Mouse (Mus musculus): ENCODE results near the gene Notch4.
A peak's percentile ranks its signal among the peaks of the same experiment; 100 is the strongest.

Gene Notch4

DNA sequence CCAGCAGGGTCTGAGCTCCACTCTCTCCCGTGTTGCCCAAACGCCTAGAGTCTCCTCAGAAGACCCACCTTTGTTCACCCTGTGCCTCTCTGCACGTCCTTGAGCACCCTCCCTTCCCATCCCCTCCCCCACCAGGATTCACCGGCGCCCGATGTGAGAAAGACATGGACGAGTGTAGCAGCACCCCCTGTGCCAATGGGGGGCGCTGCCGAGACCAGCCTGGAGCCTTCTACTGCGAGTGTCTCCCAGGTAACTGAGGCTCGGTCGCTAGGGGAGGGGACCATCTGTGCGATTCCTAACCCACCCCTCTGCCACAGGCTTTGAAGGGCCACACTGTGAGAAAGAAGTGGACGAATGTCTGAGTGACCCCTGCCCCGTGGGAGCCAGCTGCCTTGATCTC lies 8.3 kb downstream of the Notch4 start:
- DNase-seq: no peak

DNA sequence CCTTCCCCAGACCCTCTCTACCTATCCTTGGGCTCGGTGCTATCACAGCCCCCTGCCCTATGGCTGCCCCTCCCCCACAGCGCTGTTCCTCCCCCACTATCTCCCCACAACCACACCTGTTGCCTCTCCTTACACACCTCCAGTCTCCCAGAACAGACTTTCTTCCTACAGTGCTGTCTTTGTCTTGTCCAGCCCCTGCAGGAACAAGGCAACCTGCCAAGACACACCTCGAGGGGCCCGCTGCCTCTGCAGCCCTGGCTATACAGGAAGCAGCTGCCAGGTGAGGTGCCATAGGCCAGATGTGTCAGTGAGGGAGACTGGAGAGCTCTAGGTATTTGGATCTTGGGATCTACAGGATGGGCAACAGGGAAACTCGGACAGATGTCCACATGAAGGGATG lies 12.5 kb downstream of the Notch4 start:
- DNase-seq: no peak

DNA sequence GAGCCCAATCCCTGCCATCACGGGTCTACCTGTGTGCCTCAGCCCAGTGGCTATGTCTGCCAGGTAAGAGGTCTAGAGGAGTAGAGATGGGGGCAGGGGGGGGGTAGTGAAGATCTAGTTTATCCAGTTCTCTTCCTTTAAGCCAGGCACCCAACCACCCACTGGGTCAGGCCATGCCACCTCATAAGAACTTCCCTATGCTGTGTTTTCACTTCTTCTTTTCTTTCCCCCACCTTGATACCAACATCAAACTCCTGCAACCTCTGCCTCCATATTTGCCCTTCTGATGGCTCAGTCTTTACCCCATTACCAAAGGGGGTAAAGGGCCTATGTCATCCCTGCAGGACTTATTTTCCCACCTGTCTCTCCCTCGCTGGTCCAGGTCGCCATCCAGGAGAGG lies 14.0 kb downstream of the Notch4 start:
- DNase-seq: no peak

DNA sequence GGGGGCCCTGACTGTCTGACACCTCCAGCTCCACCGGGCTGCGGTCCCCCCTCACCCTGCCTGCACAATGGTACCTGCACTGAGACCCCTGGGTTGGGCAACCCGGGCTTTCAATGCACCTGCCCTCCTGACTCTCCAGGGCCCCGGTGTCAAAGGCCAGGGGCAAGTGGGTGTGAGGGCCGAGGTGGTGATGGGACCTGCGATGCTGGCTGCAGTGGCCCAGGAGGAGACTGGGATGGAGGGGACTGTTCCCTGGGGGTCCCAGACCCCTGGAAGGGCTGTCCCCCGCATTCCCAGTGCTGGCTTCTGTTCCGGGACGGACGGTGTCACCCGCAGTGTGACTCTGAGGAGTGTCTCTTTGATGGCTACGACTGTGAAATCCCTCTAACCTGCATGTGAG lies 18.5 kb downstream of the Notch4 start:
- no peak for DNase-seq

DNA sequence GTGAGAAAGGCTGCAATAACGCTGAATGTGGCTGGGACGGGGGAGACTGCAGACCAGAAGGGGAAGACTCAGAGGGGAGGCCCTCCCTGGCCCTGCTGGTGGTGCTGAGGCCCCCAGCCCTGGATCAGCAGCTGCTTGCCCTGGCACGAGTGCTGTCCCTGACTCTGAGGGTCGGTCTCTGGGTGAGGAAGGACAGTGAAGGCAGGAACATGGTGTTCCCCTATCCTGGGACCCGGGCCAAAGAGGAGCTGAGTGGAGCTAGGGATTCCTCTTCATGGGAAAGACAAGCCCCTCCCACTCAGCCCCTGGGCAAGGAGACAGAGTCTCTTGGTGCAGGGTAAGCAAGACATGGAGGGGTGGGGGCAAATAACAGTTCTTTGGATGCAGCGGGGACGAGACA lies 19.3 kb downstream of the Notch4 start:
- DNase-seq: no peak

DNA sequence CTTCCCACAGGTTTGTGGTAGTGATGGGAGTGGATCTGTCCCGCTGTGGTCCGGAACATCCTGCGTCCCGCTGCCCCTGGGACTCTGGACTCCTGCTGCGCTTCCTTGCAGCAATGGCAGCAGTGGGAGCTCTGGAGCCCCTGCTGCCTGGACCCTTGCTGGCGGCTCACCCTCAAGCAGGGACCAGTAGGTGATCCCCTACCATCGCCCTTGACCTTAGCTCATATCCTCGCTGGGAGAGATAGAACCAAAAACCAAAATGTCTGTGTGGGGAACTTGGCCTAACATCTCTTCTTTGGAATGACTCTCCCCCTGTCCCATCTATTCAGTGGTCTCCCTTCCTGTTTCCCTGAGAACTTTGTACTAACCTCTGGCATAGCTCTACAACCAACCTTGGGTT lies 19.8 kb downstream of the Notch4 start:
- no peak for DNase-seq

DNA sequence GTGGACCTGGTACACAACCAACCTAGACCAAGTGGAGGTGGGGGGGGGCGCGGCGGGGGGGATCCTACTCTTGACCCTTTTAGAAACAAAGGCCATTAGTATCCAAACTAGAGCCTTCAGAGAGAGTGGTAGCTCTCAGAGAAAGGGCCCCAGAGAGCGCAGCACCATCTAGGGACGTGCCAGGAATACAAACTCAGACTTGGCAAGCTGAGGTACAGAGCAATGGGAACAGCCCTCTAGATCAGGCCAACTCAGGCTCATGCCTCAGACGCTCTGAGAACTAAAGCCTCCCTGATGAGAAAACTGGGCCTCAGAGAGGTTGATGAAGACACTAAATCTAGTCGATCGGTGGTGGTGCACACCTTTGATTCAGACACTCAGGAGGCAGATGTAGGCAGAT lies 21.1 kb downstream of the Notch4 start:
- DNase-seq: no peak

DNA sequence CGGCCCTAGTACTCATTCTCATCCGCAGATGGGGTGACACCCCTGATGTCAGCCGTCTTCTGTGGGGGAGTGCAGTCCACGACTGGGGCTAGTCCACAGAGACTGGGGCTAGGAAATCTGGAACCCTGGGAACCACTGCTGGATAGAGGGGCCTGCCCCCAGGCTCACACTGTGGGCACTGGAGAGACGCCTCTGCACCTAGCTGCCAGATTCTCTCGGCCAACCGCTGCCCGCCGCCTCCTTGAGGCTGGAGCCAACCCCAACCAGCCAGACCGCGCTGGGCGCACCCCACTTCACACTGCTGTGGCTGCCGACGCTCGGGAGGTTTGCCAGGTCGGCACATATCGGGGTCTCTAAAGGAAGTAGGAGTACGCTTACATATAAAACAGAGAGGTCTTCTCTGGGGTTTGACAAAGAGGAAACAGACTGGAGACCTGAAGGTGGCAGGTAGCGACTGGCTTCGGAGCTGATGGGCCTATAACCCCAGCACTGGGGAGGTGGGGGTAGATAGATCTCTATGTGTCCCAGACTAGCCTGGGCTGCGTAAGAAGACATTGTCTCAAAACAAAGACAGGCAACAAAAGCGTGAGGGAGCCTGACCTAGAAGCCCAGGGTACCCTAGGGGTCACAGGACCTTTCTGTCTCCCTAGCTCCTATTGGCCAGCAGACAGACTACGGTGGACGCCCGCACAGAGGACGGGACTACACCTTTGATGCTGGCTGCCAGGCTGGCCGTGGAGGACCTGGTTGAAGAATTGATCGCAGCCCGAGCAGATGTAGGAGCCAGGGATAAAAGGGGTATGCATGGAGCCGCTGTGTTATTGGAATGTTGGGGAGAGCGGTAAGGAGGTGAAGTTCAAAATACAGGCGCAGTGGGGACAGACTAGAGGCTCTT lies 22.1 kb downstream of the Notch4 start:
- DNase-seq: no peak

DNA sequence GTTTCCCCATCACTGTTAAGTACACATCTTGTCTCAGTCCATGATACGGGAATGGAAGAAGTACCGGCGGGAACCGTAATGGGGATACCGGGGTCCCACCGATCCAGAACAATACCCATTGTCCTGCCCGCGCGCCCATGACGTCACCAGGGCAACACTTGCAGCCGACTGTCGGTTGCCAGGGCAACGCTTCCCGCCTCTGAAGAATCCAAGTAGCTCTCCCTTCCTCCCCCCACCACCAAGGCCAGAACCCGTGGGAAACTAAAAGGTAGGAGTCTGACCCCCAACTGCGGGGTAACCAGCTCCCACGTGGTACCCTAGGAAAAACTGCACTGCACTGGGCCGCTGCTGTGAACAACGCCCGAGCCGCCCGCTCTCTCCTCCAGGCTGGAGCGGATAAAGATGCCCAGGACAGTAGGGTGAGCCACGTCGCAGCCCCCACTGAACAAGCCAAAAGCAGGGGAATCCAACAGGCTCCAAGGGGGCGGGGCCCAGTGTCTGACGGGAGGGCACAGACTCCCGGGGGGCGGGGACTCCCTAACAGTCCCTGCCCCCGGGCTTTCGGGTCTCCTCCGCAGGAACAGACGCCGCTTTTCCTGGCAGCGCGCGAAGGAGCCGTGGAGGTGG lies 22.8 kb downstream of the Notch4 start:
- DNase-seq: peak; percentile 61 to 89

DNA sequence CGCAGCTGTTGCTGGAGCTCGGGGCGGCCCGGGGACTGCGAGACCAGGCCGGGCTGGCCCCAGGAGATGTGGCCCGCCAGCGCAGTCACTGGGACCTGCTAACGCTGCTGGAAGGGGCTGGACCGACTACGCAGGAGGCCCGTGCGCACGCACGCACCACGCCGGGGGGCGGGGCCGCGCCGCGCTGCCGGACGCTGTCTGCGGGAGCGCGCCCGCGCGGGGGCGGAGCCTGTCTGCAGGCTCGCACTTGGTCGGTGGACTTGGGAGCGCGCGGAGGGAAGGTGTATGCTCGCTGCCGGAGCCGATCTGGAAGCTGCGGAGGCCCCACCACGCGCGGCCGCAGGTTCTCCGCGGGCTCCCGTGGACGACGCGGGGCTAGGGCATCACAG lies 23.3 kb downstream of the Notch4 start:
- DNase-seq: peak; percentile 95 to 96

DNA sequence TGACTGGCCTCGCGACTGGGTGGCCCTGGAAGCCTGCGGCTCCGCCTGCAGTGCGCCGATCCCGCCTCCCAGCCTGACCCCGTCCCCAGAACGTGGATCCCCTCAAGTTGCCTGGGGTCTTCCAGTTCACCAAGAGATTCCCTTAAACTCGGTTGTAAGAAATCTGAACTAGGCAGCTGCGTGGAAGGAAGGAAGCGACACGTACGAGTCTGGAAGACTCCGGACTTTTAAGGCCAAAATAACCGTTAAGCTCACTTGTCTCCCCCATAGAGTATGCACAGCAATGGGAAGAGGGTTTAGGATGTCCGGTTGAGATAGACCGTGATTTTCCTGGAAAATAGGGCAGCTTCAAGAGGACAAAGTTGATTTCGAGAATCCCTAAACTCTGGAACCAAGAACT lies 23.7 kb downstream of the Notch4 start:
- DNase-seq: no peak

DNA sequence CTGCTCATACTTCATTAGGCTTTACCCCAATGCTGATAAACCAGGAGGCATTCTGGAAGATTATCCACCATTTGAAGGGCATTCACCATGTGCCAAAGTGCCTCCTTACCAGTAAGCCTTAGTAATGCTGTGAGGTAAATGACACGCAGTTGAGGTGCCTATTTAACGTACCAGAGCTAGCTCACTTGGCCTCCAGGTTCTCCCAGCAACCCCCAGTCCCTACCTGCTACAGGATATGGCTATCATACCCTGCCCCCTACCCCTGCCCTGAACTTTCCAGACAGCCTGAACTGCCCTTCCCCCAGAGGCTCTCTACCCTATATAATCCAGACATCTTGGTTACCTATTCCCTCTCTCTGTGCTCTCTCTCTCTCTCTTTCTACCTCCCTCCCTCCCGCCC lies 24.7 kb downstream of the Notch4 start:
- DNase-seq: no peak

DNA sequence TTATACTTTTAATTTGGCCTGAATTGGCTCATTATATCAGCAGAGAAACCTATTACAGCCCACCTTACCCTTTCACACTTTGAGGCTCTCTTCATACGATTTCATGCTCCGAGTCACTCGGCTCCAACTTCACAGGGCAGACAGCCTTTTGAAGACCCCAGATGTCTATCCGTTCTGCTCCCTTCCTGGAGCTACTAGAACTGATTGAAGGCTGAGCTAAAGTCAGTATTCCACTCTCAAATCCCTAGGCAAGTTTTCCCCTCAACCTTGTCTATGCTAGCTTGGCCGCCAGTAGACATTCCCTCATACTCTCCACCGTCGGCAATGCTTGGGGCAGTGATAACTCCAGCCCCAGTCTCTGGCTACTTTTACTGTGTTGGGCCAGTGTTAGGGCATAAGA lies 25.1 kb downstream of the Notch4 start:
- DNase-seq: no peak

DNA sequence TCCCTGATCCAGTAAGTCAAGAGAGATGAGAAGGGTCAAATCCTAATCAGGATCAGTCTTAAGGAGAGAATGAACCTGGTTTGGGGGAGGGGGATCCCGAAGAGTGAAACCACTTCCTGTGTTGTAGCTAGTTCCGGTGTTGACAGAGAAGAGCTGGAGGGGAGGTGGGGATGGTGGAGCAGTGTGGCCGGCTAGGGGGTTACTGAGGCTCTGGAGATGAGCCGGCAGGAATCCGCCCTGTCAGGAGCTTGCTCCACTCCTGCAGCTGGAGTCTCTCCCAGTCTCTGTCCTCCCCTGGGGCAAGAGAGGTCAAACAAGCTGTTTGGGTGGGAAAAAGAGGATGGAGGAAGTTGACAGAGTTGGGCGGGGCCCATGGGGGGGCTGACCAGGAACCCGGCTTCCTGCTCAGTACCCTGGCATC lies 25.6 kb downstream of the Notch4 start, which contains the start of gene Gpsm3:
Gene Gpsm3, plus strand, starts transcription at position 126 of the 421 bp plus-strand sequence.
- DNase-seq: peak; percentile 54 to 78

DNA sequence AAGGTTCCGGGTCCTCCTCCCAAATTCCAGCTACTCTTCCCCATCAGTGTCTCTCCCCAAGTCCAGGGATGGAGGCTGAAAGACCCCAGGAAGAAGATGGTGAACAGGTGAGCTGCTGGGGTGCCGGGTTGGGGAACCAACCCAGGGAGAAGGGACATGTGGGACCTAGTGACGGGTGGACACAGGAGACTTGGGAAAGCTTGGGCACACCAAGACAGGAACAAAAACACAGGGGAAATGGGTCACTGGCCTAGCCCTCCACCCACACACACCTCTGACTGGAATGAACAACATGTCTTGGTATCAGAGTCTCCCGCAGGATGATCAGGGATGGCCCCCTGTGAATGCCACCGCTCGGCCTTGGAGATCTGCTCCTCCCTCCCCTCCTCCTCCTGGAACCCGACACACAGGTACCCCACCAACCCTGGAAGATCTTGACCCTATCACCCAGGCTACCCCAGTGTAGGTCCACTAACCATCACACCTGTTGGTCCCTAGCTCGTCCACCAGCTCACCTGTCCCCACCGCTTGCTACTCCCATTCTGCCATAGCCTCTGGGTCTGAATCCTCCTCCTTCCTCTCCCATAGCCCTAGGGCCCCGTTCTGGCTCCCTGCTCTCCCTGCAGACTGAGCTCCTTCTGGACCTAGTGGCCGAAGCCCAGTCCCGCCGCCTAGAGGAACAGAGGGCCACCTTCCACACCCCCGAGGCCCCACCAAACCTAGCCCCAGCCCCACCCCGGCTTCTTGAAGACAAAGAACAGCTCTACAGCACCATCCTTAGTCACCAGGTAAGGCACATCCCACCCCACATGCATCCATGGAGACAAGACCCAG lies 26.3 kb downstream of the Notch4 start:
- no peak for DNase-seq

DNA sequence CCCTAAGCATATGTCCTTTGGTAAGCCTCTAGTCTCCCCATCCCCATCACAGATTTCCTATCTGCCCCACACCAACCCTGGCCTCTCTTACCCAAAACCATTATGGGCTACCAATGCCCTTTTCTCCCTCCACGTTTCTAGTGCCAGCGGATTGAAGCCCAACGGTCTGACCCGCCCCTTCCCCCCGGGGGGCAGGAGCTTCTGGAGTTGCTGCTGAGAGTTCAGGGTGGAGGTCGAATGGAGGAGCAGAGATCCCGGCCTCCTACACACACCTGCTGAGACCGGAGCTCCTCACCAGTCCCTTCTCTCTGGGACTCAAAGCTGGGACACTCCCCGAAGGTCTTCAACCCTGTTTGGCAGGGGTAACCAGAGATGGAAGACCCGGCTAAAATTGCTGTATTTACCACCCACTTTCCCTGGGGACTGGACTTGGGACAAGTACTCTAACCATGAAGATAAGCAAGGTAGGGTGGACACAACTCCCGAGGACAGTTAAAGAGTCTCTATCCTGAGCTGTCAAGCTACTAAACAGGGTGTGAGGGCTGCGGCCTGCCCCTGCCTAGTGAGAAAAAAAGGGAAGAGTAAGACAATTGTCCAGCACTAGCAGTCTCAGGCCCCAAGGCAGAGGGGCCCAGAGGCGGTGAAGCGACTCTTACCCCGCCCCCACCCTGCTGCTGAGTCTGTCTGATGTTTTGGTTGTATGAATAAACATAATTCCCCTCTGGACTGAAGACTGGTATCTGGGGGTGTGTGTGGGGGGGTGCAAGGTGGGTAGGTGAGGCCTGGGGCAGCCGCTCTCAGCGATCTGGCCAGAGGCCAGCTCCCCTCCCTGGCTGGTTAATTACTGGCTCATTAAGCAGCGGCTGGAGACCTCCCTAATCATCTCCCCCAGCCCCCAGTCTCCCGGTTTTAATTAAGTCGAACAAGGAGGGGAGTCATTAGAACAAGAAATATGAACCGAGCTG lies 27.2 kb downstream of the Notch4 start, which contains the start of gene Pbx2:
Gene Pbx2, plus strand, starts transcription at position 238 of the 965 bp plus-strand sequence.
- DNase-seq: peak in 1 of 2 experiments; percentile 16

DNA sequence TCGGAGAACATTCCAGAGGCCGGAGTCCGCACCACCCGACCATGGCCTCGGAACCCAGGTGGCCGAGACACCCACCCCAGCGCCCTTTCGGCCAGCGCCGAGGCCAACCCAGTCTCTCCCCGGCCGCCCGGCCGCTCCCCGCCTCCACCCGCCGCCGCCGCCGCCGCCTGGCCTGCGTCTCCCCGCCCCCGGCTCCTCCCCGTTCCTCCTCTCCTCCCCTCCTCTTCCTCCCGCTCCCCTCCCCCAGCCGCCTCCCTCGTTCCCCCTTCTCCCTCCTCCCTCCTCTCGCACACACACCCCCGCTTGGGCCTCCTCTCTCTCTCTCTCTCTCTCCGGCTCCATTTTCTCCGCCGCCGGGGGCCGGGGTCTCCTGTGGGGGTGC lies 27.9 kb downstream of the Notch4 start:
- DNase-seq: peak; percentile 79 to 80

DNA sequence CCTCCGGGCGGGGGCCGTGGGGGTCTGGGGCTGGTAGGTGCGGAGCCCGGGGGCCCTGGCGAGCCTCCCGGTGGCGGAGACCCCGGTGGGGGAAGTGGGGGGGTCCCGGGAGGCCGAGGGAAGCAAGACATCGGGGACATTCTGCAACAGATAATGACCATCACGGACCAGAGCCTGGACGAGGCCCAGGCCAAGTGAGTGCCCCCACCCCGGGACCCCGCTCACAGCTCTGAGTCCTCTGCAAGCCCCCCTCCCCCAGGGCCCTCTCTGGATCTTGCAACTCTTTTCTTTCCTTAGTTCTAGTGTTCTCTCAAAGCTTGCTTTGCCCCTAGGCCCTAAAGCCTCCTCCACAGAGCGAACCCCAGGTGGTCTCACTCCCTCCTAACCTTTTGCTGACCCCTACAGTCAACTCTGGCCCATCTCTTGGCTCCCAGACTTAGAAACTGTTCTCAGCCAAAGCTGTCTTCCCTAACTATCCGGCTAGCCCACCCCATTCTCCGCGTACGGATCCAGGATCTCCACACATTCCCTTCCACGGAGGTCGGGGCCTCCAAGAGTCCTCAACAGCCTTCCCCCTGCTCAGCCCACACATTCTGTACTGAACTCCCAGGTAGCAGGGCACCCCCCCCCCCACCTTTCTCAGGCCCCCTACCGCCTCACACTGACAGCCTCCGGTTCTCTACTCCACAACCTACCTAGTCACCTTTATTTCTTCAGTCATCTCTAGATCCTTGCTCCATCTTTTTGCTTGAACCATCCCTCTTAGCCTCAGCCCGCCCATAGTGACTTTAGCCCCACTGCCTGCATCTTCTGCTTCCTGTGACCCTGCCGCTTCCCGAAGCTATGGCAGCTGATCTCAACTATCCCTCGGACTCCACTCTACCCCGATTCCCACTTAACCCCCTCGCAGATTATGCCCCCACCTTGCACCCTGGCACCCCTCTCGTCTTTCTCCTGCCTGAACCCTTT lies 28.8 kb downstream of the Notch4 start:
- DNase-seq: peak in 1 of 2 experiments; percentile 57

DNA sequence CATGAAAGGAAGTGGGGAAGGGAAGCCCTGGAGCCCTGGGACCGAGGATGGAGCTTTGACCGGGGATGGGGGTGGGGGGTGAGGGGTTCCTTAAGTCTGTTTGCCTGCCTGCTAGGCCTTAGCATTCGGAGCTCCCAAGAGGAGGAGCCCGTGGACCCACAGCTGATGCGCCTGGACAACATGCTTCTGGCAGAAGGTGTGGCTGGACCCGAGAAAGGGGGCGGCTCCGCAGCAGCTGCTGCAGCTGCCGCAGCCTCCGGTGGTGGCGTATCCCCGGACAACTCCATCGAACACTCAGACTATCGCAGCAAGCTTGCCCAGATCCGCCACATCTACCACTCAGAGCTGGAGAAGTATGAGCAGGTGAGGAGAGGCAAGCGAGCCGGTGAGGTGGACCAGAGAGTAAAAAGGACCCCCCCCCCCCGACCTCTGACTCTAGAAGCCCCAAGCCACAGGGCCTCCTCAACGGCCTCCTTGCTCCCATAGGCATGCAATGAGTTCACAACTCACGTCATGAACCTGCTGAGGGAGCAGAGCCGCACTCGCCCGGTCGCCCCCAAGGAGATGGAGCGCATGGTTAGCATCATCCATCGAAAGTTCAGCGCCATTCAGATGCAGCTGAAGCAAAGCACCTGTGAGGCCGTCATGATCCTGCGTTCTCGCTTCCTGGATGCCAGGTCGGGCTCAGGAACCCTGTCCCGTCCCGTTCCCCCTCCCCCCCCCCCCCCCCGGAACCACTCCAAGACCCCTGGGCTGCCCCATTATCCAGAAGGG lies 29.9 kb downstream of the Notch4 start:
- DNase-seq: no peak

DNA sequence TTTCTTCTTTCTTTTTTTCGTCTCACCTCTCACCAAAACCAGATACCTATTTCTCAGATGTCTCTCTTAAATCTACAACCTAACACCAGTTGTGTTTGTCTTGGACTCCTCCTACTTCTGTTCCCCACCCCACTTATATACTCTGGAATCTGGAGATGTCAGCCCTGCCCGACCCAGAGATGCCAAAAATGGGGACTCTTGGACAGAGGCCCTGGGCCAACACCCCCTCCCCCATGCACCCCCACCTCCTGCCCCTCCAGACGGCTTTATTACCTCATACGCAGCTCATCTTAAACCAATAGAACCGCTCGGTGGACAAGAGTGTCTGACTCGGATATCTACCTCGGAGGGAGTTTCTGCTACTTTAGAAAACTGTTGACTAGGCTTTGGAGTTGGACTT lies 32.0 kb downstream of the Notch4 start:
- no peak for DNase-seq
